Mouse (Mus musculus) liver, postnatal 0 days (tissue): ENCODE measurements around the gene Ccdc136. TPM values are rescaled to one million over a fixed set of nuclear protein-coding genes. Genes with fewer than 3 reads are reported as not detected.

Experiments
- ATAC-seq: fragments of 200-750 bp; cut with Nextera tagmentation; 2 replicates; pipeline ENCODE4 v1.8.0; 2017; ENCODE audit warnings: mild to moderate bottlenecking, moderate library complexity
- DNase-seq: peaks from one replicate; pipeline ENCODE4 v3.0.0-alpha.2; 2016
- H3K27ac ChIP-seq: fragments of 300-500 bp; sonication (generic); 2 replicates; pipeline ENCODE4 v1.5.1; 2014; ENCODE audit warnings: antibody characterized with exemption, moderate library complexity, mild to moderate bottlenecking, low read depth
- H3K27me3 ChIP-seq: fragments of 300-500 bp; sonication (generic); 2 replicates; pipeline ENCODE4 v1.6.1; 2014; ENCODE audit warnings: low read length, control low read depth, mixed read lengths; ENCODE audit not compliant: insufficient read depth
- H3K36me3 ChIP-seq: fragments of 300-500 bp; sonication (generic); replicated peaks from 2 replicates; pipeline ENCODE4 v1.6.1; 2014; ENCODE audit warnings: mild to moderate bottlenecking, control low read depth, low read length, moderate library complexity, mixed read lengths; ENCODE audit not compliant: insufficient read depth
- H3K4me1 ChIP-seq: fragments of 300-500 bp; sonication (generic); 2 replicates; pipeline ENCODE4 v1.6.1; 2014; ENCODE audit warnings: antibody characterized with exemption, mild to moderate bottlenecking, control low read depth; ENCODE audit not compliant: insufficient read depth
- H3K4me2 ChIP-seq: fragments of 300-500 bp; sonication (generic); 2 replicates; pipeline ENCODE4 v1.6.1; 2014; ENCODE audit warnings: low read depth, mild to moderate bottlenecking, low read length, moderate library complexity, mixed read lengths
- H3K4me3 ChIP-seq: fragments of 300-500 bp; sonication (generic); 2 replicates; pipeline ENCODE4 v1.5.1; 2014; ENCODE audit warnings: low read depth, low read length
- H3K9ac ChIP-seq: fragments of 300-500 bp; sonication (generic); replicated peaks from 2 replicates; pipeline ENCODE4 v1.6.1; 2014; ENCODE audit warnings: mild to moderate bottlenecking, moderate library complexity
- H3K9me3 ChIP-seq: fragments of 300-500 bp; sonication (generic); 2 replicates; pipeline ENCODE4 v1.6.1; 2016; ENCODE audit warnings: mild to moderate bottlenecking, control low read depth, low read length, mixed read lengths
- CTCF ChIP-seq: sonication (generic); IDR thresholded peaks from 2 replicates; pipeline ENCODE4 v1.5.1; 2016; ENCODE audit warnings: antibody characterized with exemption, low read depth
- EP300 ChIP-seq: IDR thresholded peaks from 2 replicates; pipeline ENCODE4 v1.6.1; 2016; ENCODE audit warnings: antibody characterized with exemption, low read depth, mild to moderate bottlenecking
- WGBS: fragments of 180-500 bp; shearing (Covaris S2); extraction: QIAGEN DNeasy Blood & Tissue Kit; methylation state at CpG from one replicate; pipeline ENCODE4 v1.1.7; 2014; ENCODE audit not compliant: insufficient replicate concordance; 5-methylcytosine and 5-hydroxymethylcytosine counted together
- polyA plus RNA-seq: library from polyadenylated mRNA; unstranded; fragments of >200 nt; fragmentation: Nextera tagmentation; extraction: Ambion mirVana; gene quantifications from 2 replicates; pipeline ENCODE4 v1.2.1, GENCODE M21; 2015

Ccdc136 gene
- polyA plus RNA-seq, 1 experiment from 2014 or later: 0.09 TPM

DNA sequence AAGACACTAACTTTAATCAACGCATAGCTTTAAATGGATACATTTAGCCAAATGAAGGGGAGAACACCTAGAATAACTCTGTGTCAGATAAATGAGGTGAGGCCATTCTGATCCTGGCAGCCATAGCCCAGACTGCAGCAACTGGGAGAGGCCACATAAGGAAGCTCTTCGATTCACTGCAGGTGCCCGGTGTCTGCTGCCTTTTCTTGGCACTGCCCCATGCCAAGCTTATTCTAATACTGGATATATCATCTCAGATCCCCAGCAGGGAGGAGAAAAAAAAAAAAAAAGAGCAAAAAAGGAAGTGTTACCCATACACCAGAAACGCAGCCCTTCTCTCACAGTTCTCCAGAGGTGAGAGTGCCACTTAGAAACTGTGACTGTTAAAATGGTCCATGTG is 18.7 kb upstream of the Ccdc136 start:
- Histone ChIP-seq H3K9me3 (no peaks in the 10 kb centered on the region), H3K27ac (no peak overlapping the region), H3K9ac (no peak overlapping the region), H3K4me1 (no peaks in the 10 kb centered on the region), H3K4me2 (no peak overlapping the region), H3K36me3 (peaks cover 26% of the 10 kb centered on the region), H3K4me3 (no peak overlapping the region), H3K27me3 (no peaks in the 10 kb centered on the region)
- TF ChIP-seq CTCF: no peak
- TF ChIP-seq EP300: no peak
- ATAC-seq (no peak), DNase-seq (no peak)
- WGBS: 75% methylated on average over 4 of the region's 4 CpGs

DNA sequence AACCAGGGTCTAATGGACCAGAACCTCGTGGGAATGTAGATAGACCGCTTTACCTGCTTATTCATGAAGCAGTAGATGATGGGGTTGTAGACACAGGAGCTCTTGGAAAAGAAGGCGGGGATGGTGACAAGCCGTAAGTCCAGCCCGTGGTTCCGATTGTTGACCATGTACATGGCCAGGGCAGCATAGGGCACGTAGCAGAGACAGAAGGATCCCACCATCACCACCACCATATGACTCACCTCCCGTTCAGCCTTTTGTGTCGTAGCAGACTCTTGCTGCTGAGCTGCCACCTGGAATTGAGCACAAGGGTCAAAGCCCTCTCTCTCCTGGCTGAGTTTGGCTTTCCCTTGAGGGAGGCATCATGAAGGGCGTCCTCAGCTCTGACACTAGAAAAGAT is 17.4 kb upstream of the Ccdc136 start:
- DNase-seq: no peak
- Histone ChIP-seq H3K27ac (no peak overlapping the region), H3K4me1 (no peaks in the 10 kb centered on the region), H3K4me3 (no peak overlapping the region), H3K36me3 (peaks cover 17% of the 10 kb centered on the region), H3K27me3 (no peaks in the 10 kb centered on the region), H3K9ac (no peak overlapping the region), H3K9me3 (no peaks in the 10 kb centered on the region), H3K4me2 (no peak overlapping the region)
- no peak for ATAC-seq
- 85% methylated on average over 10 of the region's 10 CpGs for WGBS
- TF ChIP-seq EP300: no peak
- no peak for TF ChIP-seq CTCF

DNA sequence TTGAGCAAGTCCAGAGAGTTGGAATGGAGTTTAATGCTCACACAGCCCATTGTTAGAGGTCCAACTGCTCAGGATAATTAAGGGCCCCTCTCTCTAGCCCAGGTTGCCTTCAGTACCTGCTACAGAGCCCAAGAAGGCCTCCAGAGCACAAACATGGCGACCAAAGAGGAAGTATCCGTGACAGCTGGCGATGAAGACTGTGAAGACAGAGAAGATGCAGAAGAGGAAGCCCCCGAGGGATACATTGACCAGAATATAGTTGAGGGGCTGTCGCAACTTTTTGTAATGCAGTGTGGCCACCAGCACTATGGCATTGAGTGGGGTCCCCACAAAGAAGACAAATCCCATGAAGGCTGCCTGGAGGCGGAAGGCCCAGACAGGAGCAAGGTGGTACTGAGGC is 16.2 kb upstream of the Ccdc136 start:
- 52% methylated on average over 6 of the region's 6 CpGs for WGBS
- H3K27ac ChIP-seq: no peak overlapping the region
- no peak for DNase-seq
- no peak overlapping the region for H3K4me2 ChIP-seq
- TF ChIP-seq EP300: no peak
- TF ChIP-seq CTCF: no peak
- no peak overlapping the region for H3K9ac ChIP-seq
- H3K27me3 ChIP-seq: no peaks in the 10 kb centered on the region
- no peaks in the 10 kb centered on the region; the same call in 1 of the 2 replicates for H3K4me1 ChIP-seq
- H3K4me3 ChIP-seq: no peak overlapping the region
- no peaks in the 10 kb centered on the region for H3K9me3 ChIP-seq
- peaks cover 7% of the 10 kb centered on the region for H3K36me3 ChIP-seq
- no peak for ATAC-seq

DNA sequence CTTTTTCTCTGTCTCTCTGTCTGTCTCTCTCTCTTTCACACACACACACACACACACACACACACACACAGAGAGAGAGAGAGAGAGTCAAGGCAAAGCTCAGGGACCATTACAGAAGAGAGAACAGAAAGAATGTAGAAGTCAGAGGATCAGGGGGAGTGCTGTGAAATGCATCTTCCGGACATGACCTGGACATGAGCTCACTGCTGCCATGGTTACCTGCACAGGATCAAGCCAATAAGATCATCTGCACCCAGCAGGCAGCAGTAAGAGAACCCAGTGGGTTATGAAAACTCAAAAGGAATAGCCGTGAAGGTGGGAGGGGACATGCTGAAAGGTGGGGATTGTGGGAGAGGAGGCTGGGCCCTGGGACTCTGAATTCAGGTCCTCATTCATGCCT is 13.7 kb upstream of the Ccdc136 start:
- no peaks in the 10 kb centered on the region; the same call in 1 of the 2 replicates for H3K4me1 ChIP-seq
- no peaks in the 10 kb centered on the region for H3K36me3 ChIP-seq
- TF ChIP-seq EP300 (no peak), CTCF (no peak)
- DNase-seq: no peak
- H3K9ac ChIP-seq: no peak overlapping the region
- no peak for ATAC-seq
- H3K27me3 ChIP-seq: 0 out of 2 replicates have a peak, but pooled peaks cover 4% of the 10 kb centered on the region
- 58% methylated on average over 2 of the region's 2 CpGs for WGBS
- H3K4me3 ChIP-seq: no peak overlapping the region
- H3K27ac ChIP-seq: no peak overlapping the region
- H3K4me2 ChIP-seq: no peak overlapping the region
- no peaks in the 10 kb centered on the region for H3K9me3 ChIP-seq

DNA sequence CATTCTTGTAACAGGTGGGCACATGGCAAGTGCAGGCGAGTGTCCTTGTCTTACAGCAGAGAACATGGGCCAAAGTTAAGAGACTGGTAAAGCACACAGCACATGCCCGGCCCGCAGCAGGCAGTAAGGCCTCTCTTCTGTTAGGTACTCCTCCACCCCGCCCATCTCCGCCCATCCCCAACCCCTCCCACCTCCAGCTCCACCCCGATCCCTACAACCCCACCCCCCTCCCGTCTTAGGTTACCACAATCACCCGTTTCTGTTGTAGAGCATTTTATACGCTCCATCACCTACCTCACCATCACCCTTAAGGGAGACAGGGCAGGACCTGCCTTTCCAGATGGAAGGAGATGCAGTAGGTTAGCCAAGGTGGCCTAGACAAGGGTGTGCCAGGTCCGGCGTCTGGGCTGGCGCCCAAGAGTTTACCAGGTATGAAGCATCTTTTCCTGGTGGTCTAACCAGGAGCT is 8.0 kb upstream of the Ccdc136 start, which contains the start of gene Opn1sw:
Gene Opn1sw (minus strand): TSS at position 417 of the 467 bp plus-strand sequence.
- H3K27me3 ChIP-seq: 0 out of 2 replicates have a peak, but pooled peaks cover 13% of the 10 kb centered on the region

DNA sequence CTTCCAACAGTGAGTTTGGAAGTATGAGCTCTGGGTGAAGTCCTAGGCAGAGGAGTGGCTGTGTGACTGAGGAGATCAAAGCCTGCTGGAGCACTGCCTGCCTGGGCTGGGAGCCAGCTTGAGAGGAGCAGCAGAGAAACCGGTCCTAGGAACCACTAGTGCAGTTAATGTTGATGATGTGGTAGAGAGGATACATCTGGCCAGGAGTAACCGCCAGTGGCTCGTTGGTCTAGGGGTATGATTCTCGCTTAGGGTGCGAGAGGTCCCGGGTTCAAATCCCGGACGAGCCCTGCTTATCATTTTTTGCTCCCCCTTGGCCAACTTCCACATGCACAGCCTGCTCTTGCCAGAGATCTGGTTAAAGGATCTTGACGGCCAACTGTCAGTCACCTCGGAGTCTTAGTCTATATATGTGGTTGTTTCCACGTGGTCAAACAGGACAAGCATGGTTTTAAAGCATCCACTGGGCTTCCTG is 7.5 kb upstream of the Ccdc136 start:
- peak; percentile 63 for DNase-seq
- Histone ChIP-seq H3K36me3 (no peaks in the 10 kb centered on the region), H3K27me3 (peaks cover 14% of the 10 kb centered on the region; the same call in 1 of the 2 replicates), H3K9ac (no peak overlapping the region), H3K4me1 (peaks cover 9% of the 10 kb centered on the region), H3K27ac (no peak overlapping the region), H3K4me2 (peak overlapping the region; percentile 57), H3K9me3 (no peaks in the 10 kb centered on the region), H3K4me3 (peak overlapping the region; percentile 15; the same call in 1 of the 2 replicates)
- WGBS: 6% methylated on average over 11 of the region's 11 CpGs
- ATAC-seq: peak; percentile 78
- TF ChIP-seq EP300 (no peak), CTCF (no peak)

More for the DNA sequence above, 8.0 kb upstream of the Ccdc136 start, which contains the start of gene Opn1sw:
- WGBS: 8% methylated on average over 12 of the region's 12 CpGs
- Histone ChIP-seq H3K4me1 (peaks cover 9% of the 10 kb centered on the region), H3K27ac (no peak within 1 kb of the TSS), H3K36me3 (no peaks in the 10 kb centered on the region), H3K9ac (no peak within 1 kb of the TSS), H3K9me3 (no peaks in the 10 kb centered on the region), H3K4me2 (peak within 1 kb of the TSS; percentile 57), H3K4me3 (peak within 1 kb of the TSS; percentile 15; the same call in 1 of the 2 replicates)
- ATAC-seq (peak; percentile 85), DNase-seq (peak; percentile 67)
- TF ChIP-seq CTCF: no peak
- no peak for TF ChIP-seq EP300
